Mouse (Mus musculus): ENCODE results near the gene Prr15. TPM values are rescaled to one million over a fixed set of nuclear protein-coding genes. Genes with fewer than 3 reads are reported as not detected.

Gene Prr15
- polyA plus RNA-seq, 1 experiment from 2014 or later: 11.6 TPM

DNA sequence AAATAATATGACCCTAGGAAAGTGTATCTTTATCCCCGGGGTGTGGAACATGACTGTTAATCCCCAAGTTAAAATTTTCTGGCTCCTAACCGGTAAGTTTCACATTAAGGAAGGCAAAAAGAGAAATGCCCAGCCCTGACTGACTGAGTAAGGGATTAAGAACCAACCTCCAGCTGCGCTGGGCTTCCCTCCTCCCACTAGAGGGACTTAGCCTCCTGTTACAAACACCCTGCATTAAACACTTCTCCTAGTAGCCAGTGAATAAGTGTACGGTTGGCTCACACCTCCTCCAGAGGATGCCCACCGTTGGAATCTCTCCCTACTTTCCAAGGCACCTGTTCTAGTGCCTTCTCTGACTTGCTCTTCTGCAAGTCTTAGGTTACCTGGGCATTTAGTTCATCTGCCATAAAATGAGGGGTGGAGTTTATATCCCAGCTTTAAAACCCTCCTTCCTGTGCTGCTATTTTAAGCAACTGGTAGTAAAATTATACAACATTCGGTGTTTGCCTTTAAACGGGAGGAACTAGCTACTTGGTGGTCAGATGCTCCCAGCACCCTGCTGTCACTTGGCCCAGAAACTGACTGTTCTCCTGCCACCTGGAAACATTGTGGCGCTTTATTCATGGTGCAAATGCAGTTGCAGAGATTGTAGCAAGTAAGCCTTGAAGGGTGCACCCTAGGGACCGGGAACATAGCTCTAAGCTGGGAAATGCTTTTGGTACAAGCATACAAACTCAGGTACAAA lies 8.2 kb downstream of the Prr15 start:
- 46% methylated on average over 9 of the region's 9 CpGs for WGBS
- no peak for ATAC-seq (ENCODE audit: insufficient number of reproducible peaks, insufficient read depth, low FRiP score, low read depth)
- H3K27ac ChIP-seq (ENCODE audit: low read length): peak overlapping the region; percentile 39; the same call in 1 of the 2 replicates

DNA sequence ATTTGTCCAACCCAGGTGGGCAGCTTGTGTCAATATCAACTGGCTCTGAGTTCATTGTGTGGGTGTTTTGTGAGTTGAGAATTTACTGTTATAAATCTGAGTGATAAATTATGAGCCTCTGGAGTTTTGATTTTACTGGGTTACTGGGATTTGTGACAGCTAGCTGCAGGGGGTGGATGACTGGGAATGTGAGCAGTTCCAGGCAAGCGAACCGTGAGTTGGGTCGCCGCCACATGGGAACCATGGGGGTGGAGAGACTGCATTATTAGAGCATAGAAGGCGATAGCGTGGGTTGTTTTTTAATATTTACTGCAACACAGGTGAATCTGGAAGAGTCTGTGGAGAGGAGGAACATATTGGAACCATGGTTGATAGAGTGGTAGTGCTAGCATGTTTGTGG lies 11.7 kb downstream of the Prr15 start:
- WGBS: 88% methylated on average over 6 of the region's 6 CpGs
- Histone ChIP-seq H3K4me2 (replicated peaks; ENCODE audit: low read depth, low read length) (no peak overlapping the region), H3K4me1 (ENCODE audit: control insufficient read depth, insufficient read depth, low read length) (no peaks in the 10 kb centered on the region), H3K4me3 (ENCODE audit: low read depth, low read length) (no peak overlapping the region), H3K27me3 (ENCODE audit: control insufficient read depth, insufficient read depth, low read length) (no peaks in the 10 kb centered on the region), H3K9ac (replicated peaks; ENCODE audit: low read depth, low read length) (no peak overlapping the region), H3K36me3 (ENCODE audit: control insufficient read depth, insufficient read depth, low read length) (no peaks in the 10 kb centered on the region), H3K9me3 (ENCODE audit: control insufficient read depth, low read depth, low read length) (no peaks in the 10 kb centered on the region), H3K27ac (ENCODE audit: low read length) (no peak overlapping the region)
- no peak for ATAC-seq (ENCODE audit: insufficient number of reproducible peaks, insufficient read depth, low FRiP score, low read depth)

More for the DNA sequence above, 8.2 kb downstream of the Prr15 start:
- H3K4me2 ChIP-seq (replicated peaks; ENCODE audit: low read depth, low read length): no peak overlapping the region
- H3K27me3 ChIP-seq (ENCODE audit: control insufficient read depth, insufficient read depth, low read length): no peaks in the 10 kb centered on the region
- no peaks in the 10 kb centered on the region for H3K36me3 ChIP-seq (ENCODE audit: control insufficient read depth, insufficient read depth, low read length)
- H3K9ac ChIP-seq (replicated peaks; ENCODE audit: low read depth, low read length): no peak overlapping the region
- H3K4me1 ChIP-seq (ENCODE audit: control insufficient read depth, insufficient read depth, low read length): no peaks in the 10 kb centered on the region
- no peak overlapping the region for H3K4me3 ChIP-seq (ENCODE audit: low read depth, low read length)
- H3K9me3 ChIP-seq (ENCODE audit: control insufficient read depth, low read depth, low read length): no peaks in the 10 kb centered on the region

DNA sequence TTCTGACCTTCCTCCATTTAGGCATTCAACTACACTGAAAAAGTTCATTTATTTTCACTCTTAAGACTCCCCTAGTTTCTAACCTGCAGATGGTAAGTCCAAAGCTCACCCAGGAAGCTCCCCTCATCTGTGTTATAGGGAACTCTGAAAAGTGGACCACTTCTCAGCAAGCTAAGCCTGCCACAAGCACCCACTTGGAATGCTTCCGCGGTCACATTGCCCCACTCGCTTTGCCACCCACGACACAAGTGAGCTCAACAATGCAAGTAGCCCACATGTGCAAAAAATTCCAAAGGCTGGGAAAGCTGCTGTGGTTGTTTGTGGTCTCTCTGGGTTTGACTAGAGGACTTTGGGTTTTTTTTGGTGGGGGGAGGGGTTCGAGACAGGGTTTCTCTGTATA lies 15.5 kb downstream of the Prr15 start:
- Histone ChIP-seq H3K27ac (ENCODE audit: low read length) (no peak overlapping the region), H3K36me3 (ENCODE audit: control insufficient read depth, insufficient read depth, low read length) (no peaks in the 10 kb centered on the region), H3K9ac (replicated peaks; ENCODE audit: low read depth, low read length) (no peak overlapping the region), H3K4me2 (replicated peaks; ENCODE audit: low read depth, low read length) (no peak overlapping the region), H3K4me3 (ENCODE audit: low read depth, low read length) (no peak overlapping the region), H3K9me3 (ENCODE audit: control insufficient read depth, low read depth, low read length) (no peaks in the 10 kb centered on the region), H3K4me1 (ENCODE audit: control insufficient read depth, insufficient read depth, low read length) (no peaks in the 10 kb centered on the region), H3K27me3 (ENCODE audit: control insufficient read depth, insufficient read depth, low read length) (no peaks in the 10 kb centered on the region)
- no peak for ATAC-seq (ENCODE audit: insufficient number of reproducible peaks, insufficient read depth, low FRiP score, low read depth)
- 91% methylated on average over 5 of the region's 5 CpGs for WGBS

DNA sequence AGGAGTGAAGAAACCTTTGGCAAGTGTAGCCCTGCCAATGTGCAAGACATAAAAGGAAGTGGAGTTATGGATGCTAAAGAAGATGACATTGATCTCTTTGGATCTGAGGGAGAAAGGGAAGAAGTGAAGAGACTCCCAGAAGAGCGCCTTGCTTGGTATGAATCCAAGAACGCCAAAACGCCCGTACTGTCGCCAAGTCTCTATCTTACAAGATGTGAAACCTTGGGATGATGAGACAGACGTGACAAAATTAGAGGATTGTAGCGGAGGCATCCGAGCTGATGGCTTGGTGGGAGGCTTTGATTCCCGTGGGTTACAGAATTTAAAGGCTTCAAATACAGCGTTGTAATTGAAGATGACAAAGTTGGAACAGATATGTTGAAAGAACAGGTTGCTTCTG lies 16.6 kb downstream of the Prr15 start:
- Histone ChIP-seq H3K9me3 (ENCODE audit: control insufficient read depth, low read depth, low read length) (no peaks in the 10 kb centered on the region), H3K36me3 (ENCODE audit: control insufficient read depth, insufficient read depth, low read length) (no peaks in the 10 kb centered on the region), H3K27me3 (ENCODE audit: control insufficient read depth, insufficient read depth, low read length) (no peaks in the 10 kb centered on the region), H3K9ac (replicated peaks; ENCODE audit: low read depth, low read length) (no peak overlapping the region), H3K4me1 (ENCODE audit: control insufficient read depth, insufficient read depth, low read length) (no peaks in the 10 kb centered on the region), H3K4me2 (replicated peaks; ENCODE audit: low read depth, low read length) (no peak overlapping the region), H3K27ac (ENCODE audit: low read length) (no peak overlapping the region), H3K4me3 (ENCODE audit: low read depth, low read length) (no peak overlapping the region)
- WGBS: 90% methylated on average over 10 of the region's 10 CpGs
- ATAC-seq (ENCODE audit: insufficient number of reproducible peaks, insufficient read depth, low FRiP score, low read depth): no peak

DNA sequence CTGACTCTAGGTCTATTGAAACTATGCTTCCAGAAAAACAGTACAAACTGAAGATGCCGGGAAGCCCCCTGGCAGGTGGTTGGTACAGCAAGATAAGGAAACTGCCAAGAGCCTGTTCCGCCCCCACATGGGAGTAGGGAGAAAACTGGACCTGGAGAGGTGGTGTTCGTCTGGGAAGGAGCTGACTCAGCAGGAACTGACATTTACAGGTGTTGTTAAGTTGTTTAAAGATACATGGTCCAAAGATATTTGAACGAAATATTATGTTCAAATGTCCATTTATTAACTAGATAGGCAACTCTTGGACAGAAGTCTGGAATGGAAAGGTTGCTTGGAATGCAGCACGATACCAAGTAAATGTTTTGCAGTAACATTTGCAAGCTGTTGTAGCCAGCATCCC lies 26.2 kb downstream of the Prr15 start:
- Histone ChIP-seq H3K36me3 (ENCODE audit: control insufficient read depth, insufficient read depth, low read length) (no peaks in the 10 kb centered on the region), H3K27me3 (ENCODE audit: control insufficient read depth, insufficient read depth, low read length) (no peaks in the 10 kb centered on the region), H3K4me1 (ENCODE audit: control insufficient read depth, insufficient read depth, low read length) (peaks cover 8% of the 10 kb centered on the region; the same call in 1 of the 2 replicates), H3K27ac (ENCODE audit: low read length) (no peak overlapping the region), H3K4me3 (ENCODE audit: low read depth, low read length) (no peak overlapping the region), H3K9me3 (ENCODE audit: control insufficient read depth, low read depth, low read length) (no peaks in the 10 kb centered on the region), H3K4me2 (replicated peaks; ENCODE audit: low read depth, low read length) (no peak overlapping the region), H3K9ac (replicated peaks; ENCODE audit: low read depth, low read length) (no peak overlapping the region)
- no peak for ATAC-seq (ENCODE audit: insufficient number of reproducible peaks, insufficient read depth, low FRiP score, low read depth)
- 68% methylated on average over 5 of the region's 5 CpGs for WGBS

DNA sequence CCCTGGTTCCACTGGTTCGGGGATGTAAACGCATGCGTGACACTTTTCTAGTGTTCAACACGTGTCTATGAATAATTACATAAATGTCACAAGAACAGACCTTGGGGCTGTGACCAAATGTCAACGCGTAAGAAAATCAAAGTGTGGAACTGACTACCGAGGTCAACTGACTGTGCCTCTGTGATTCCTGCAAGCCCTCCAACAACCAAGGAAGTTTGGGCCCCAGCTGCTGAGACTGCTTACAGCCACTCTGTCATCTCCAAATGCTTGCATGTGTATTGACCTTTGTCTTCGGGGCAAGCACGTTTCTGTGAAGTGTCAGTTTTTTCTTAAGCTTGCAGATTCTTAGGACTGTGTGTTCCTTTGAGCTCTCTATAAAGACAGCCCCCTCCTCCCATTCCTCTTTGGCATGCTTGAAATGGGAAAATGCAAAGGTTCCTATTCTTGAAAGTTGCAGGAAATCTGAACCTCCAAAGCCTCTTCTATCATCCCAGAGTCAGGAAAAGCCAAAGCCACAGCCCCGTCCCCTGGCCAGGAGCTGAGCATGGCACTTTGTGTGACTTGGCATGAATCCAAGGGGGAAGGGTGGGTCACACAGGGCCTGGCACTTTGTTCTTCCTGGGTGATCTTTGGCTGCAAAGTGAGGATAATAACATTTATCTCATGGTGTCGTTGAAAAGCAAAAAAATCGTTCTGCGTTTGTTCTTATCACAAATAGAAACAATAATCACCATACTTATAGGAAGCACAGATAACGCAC lies 27.5 kb downstream of the Prr15 start:
- Histone ChIP-seq H3K27me3 (ENCODE audit: control insufficient read depth, insufficient read depth, low read length) (no peaks in the 10 kb centered on the region), H3K4me1 (ENCODE audit: control insufficient read depth, insufficient read depth, low read length) (peaks cover 8% of the 10 kb centered on the region; the same call in 1 of the 2 replicates), H3K9me3 (ENCODE audit: control insufficient read depth, low read depth, low read length) (no peaks in the 10 kb centered on the region), H3K36me3 (ENCODE audit: control insufficient read depth, insufficient read depth, low read length) (no peaks in the 10 kb centered on the region), H3K9ac (replicated peaks; ENCODE audit: low read depth, low read length) (no peak overlapping the region), H3K27ac (ENCODE audit: low read length) (peak overlapping the region; percentile 30; the same call in 1 of the 2 replicates), H3K4me2 (replicated peaks; ENCODE audit: low read depth, low read length) (no peak overlapping the region), H3K4me3 (ENCODE audit: low read depth, low read length) (no peak overlapping the region)
- no peak for ATAC-seq (ENCODE audit: insufficient number of reproducible peaks, insufficient read depth, low FRiP score, low read depth)
- WGBS: 30% methylated on average over 14 of the region's 14 CpGs

DNA sequence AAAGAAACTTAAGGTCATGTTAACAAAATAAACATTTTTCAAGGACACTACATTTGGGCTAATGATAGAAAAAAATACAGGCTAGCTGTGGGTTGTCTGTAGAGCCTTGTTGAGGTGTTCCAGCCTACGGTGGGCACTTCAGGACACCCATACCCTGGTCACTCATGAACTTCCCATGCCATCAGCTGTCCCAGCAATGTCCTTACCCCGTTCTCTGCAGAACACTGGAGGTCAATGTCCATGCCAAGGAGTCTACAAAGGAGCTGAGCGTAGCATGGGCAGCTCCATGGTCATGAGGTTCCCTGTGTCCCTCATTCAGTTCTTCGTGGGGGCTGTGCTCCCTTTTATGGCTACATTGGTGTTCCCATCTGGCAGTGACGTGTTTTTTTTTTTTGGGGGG lies 28.1 kb downstream of the Prr15 start:
- H3K27me3 ChIP-seq (ENCODE audit: control insufficient read depth, insufficient read depth, low read length): no peaks in the 10 kb centered on the region
- H3K9ac ChIP-seq (replicated peaks; ENCODE audit: low read depth, low read length): no peak overlapping the region
- no peak overlapping the region for H3K27ac ChIP-seq (ENCODE audit: low read length)
- ATAC-seq (ENCODE audit: insufficient number of reproducible peaks, insufficient read depth, low FRiP score, low read depth): no peak
- H3K4me2 ChIP-seq (replicated peaks; ENCODE audit: low read depth, low read length): no peak overlapping the region
- H3K4me3 ChIP-seq (ENCODE audit: low read depth, low read length): no peak overlapping the region
- no peaks in the 10 kb centered on the region for H3K9me3 ChIP-seq (ENCODE audit: control insufficient read depth, low read depth, low read length)
- 82% methylated on average over 5 of the region's 5 CpGs for WGBS
- H3K36me3 ChIP-seq (ENCODE audit: control insufficient read depth, insufficient read depth, low read length): no peaks in the 10 kb centered on the region
- peaks cover 8% of the 10 kb centered on the region; the same call in 1 of the 2 replicates for H3K4me1 ChIP-seq (ENCODE audit: control insufficient read depth, insufficient read depth, low read length)

DNA sequence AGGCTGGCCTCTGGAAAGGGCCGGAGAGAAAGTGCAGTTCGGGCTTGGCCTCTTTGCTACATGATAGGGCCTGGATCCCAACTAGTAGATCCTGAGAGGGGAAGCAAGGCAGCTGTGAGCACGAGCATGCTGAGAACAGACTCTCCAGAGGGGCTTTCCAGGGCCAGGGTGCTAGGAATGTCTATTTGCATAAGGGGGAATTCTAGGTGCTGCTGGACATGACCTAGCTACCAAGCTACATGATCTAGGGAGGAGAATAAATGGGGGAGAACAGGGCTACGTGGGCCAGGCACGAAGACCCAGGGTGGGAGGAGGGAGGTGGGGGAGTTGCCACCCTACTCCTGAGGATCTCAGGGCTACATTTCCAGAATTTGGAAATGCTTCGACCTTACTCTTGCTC lies 30.0 kb downstream of the Prr15 start:
- H3K36me3 ChIP-seq (ENCODE audit: control insufficient read depth, insufficient read depth, low read length): no peaks in the 10 kb centered on the region
- no peaks in the 10 kb centered on the region for H3K27me3 ChIP-seq (ENCODE audit: control insufficient read depth, insufficient read depth, low read length)
- ATAC-seq (ENCODE audit: insufficient number of reproducible peaks, insufficient read depth, low FRiP score, low read depth): no peak
- 70% methylated on average over 6 of the region's 6 CpGs for WGBS
- H3K4me1 ChIP-seq (ENCODE audit: control insufficient read depth, insufficient read depth, low read length): peaks cover 8% of the 10 kb centered on the region; the same call in 1 of the 2 replicates
- no peak overlapping the region for H3K9ac ChIP-seq (replicated peaks; ENCODE audit: low read depth, low read length)
- H3K4me2 ChIP-seq (replicated peaks; ENCODE audit: low read depth, low read length): no peak overlapping the region
- no peaks in the 10 kb centered on the region for H3K9me3 ChIP-seq (ENCODE audit: control insufficient read depth, low read depth, low read length)
- no peak overlapping the region for H3K27ac ChIP-seq (ENCODE audit: low read length)
- H3K4me3 ChIP-seq (ENCODE audit: low read depth, low read length): no peak overlapping the region
